Mouse (Mus musculus): ENCODE measurements around the gene Zfp689.
"Not testable (repeated sequence)": the region's sequence is repeated elsewhere in the genome, so short reads cannot be mapped to it uniquely, and the experiment has no call there.

Zfp689 gene

DNA sequence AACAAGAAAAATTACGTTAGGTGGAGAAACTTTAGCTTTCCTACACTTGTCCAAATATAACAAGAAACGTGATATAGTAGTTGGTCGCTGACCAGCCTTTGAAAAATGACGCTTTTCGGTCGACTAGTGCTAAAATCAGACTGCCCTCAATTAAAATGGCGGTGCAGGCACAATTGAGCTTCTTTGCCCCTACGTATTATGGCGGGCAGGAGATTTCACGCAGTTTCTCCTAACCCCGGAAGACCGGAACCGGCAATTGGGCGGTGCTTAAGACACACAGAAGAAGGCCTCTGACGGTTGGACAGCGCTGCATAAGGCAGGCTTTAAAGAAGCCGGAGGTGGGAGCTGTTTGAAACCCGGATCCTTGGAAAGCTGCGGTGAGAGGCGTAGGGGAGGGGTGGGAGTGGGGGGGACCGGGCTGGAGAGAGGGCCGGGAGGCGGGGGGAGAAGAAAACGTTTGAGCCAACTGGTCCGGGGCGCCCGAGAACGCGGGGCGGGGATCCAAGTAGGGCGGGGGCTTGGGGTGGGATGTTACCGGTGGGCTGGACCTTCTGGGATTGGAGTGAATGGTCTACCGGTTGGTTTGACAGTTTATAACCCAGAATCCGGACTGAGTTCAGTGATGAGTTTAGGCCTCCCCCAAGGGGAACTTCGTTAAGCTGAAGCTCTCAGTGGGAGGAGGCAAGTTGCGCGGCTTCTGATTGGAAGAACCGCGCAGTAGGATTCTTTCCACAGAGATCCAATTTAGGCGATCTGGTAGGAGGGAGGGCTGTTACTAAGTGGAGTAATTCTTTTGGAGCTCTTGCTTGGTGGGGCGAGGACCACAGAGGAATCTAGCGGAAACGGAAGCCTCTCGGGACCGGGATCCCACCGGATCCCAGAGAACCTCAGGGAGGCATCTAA is 22.0 kb upstream of the Zfp689 start:
- DNase-seq (ENCODE audit: low read depth in 1 of 2, low spot score in 2 of 2) = peak; percentile 77 to 83

DNA sequence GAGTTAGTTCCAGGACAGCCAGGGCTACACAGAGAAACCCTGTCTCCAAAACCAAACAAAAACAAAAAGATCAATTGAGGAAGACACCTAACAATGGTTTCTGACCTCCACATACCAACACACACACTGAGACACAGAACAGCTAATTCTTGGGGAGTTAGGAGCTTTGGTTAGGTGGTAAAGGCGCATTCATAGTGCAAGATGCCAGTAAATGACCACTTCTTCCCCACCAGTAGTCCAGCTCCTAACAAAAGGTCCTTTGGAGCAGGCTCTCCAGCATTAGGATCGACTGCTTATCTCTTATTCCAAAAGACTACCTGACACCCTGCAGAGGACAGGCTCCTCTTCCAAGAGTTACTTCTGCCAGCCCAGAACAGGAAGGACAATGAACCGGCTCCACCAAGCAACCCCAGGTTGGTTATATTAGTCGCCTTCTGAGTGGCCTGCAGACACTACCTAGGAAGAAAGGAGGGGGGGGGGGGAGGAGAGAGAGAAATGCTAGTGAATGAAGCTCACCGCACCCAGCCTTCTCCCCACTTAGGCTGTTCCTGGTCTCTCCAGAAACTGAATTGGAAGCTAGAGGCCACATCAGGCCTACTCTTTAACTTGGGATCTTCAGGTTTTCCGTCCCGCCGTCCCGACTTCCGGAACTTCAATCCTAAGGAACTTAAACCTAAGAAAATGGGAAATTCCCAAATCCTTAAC is 21.2 kb upstream of the Zfp689 start:
- no peak for DNase-seq (ENCODE audit: low read depth in 1 of 2, low spot score in 2 of 2)

DNA sequence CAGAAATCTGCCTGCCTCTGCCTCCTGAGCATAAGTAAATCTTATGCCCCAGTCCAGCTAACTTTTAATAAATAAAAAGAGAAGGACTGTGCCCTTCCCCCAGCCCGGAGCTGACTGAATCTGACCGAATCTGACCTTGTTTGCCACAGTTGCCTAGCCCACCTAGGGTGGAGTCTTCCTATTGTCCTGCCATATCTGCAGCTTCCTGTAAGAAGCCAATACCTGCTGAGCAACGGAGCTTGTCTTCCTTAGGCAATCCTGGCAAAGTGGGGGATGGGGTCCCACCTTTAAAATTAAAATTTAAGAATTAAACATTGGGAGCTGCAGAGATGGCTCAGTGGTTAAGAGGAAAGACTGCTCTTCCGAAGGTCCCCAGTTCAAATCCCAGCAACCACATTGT is 17.6 kb upstream of the Zfp689 start:
- DNase-seq (ENCODE audit: low read depth in 1 of 2, low spot score in 2 of 2) = no peak

DNA sequence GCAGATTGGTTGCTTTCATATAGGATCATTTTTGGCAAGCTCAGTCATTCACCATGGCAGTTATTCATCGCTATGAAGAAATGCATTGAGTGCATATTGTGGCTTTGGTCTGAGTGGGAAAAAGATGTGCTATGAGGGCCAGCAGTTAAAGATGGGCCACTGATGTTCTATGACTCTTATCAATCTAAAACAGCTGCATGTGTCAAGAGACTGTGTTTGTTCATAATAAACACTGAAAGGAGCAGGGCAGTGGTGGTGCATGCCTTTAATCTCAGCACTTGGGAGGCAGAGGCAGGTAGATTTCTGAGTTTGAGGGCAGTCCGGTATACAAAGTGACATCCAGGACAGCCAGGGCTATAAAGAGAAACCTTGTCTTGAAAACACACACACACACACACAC is 16.7 kb upstream of the Zfp689 start:
- not testable (repeated sequence) for DNase-seq (ENCODE audit: low read depth in 1 of 2, low spot score in 2 of 2)

DNA sequence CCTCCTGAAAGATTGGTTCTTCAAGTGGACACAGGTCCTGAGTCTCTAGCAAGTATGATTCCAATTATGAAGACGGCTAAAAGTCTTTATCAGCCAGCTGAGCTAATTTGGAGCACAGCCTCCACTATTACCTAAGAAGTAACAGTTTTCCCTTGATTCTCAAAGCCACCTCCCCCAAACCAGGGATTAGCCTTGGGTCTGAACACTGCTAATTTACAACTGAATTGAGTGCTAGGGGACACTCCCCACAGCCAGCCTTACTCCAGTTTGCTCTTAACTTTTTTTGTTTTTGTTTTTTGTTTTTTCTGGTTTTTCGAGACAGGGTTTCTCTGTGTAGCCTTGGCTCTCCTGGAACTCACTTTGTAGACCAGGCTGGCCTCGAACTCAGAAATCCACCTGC is 16.2 kb upstream of the Zfp689 start:
- DNase-seq (ENCODE audit: low read depth in 1 of 2, low spot score in 2 of 2) = no peak

DNA sequence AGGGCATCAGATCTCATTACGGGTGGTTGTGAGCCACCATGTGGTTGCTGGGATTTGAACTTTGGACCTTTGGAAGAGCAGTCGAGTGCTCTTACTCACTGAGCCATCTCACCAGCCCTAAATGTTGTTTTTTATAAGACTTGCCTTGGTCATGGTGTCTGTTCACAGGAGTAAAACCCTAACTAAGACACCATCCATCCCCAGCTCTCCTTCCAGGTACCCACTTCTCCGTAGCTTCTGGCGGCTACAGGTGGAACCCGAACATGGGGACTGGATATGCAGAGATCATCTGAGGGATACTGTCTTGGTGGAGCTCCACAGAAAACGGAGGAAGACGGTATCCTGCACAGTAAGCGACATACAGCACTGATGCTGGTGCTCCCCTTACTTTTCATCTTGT is 10.4 kb upstream of the Zfp689 start, which contains the start of gene Prr14:
Prr14 (plus strand) TSS at position 301 of the 400 bp plus-strand sequence.
- DNase-seq (ENCODE audit: low read depth in 1 of 2, low spot score in 2 of 2) = not testable (repeated sequence)

DNA sequence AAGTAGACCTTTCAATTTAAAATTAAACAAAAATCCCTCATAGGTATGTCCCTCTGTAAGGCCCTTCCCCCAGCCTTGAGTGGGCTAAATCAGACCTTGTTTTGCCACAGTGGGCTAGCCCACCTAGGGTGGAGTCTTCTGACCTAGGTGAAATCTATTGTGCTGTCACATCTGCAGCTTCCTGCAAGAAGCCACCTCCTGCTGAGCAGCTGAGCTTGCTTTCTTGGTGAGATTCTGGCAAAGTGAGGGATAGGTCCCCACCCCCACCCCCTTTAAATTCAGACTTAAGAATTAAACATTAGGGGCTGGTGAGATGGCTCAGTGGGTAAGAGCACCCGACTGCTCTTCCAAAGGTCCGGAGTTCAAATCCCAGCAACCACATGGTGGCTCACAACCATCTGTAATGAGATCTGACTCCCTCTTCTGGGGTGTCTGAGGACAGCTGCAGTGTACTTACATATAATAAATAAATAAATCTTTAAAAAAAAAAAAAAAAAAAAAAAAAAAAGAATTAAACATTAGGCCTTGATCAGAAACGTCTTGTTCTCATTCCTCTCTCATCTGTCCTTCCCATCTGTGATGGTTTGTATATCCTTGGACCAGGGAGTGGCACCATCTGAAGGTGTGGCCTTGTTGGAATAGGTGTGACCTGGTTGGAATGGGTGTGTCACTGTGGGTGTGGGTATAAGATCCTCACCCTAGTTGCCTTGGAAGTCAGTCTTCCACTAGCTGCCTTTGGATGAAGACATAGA is 9.6 kb upstream of the Zfp689 start:
- DNase-seq (ENCODE audit: low read depth in 1 of 2, low spot score in 2 of 2) = not testable (repeated sequence)

DNA sequence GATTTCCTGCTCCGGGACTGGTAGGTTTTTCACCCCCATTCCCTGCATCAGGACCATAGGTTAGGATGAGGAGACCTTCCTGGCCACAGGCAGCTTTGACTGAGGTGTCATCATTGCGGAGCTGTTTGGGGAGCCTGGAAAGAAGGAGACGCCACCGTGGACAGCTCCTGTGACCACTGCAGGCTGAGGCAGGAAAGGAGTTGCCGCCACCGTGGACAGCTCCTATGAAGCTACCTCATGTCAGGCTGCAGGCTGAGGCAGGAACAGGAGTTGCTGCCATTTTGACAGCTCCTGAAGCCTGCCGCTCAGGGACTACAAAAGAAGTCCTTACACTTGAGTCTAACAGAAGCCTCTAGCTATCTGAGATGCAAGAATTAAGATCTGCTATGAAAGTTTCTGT is 5.9 kb upstream of the Zfp689 start:
- DNase-seq (ENCODE audit: low read depth in 1 of 2, low spot score in 2 of 2) = no peak

DNA sequence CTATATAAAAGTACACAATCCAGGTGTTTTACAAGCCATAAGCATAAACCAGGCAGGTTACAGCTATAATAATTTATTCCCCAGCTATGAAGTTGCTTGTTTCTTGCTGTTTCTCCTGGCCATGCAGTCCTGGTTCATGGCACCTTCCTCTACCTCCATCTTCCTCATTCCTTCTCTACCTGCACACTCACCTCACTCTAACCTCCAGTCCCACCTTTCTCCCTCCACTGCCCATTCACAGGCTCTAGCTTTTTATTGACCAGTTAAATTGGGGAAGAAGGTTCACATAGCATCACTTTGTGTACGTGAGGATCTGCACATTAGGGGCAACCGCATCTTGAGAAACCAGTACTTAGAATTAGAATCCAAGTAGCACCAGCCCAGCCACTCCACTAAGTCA is 4.1 kb upstream of the Zfp689 start:
- no peak for DNase-seq (ENCODE audit: low read depth in 1 of 2, low spot score in 2 of 2)

DNA sequence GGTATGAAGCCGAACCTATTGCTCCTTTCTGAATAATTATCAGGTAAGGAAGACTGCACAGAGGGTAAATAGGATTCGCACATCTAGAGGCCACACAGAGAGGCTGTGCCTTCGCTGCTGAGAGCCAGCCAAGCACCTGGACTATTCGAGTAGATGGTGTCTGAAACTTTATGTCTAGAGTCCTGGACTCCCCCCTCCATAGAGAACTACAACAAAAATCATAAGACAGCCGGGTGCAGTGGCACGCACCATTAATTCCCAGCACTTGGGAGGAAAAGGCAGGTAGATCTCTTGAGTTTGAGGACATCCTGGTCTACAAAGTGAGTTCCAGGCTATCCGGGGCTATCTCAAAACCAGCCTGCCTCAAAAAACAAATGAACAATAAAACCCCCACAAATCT is 1.0 kb upstream of the Zfp689 start:
- no peak for DNase-seq (ENCODE audit: low read depth in 1 of 2, low spot score in 2 of 2)

DNA sequence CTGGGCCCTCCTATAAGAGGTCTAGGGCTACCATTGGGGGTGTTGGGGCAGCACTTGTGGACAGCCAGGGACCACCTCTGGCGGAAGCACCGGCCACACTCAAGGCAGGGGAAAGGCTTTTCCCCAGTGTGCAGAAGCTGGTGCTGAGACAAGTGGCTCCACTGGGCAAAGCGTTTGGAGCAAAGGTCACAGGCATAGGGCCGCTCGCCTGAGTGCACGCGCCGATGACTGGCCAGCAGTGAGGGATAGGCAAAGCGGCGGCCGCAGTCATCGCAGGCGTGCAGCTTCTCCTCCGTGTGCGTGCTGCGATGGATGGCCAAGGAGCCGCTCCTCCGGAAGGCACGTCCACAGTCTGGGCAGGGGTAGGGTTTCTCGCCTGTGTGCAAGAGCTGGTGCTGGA is 5.0 kb downstream of the Zfp689 start:
- DNase-seq (ENCODE audit: low read depth in 1 of 2, low spot score in 2 of 2) = no peak

DNA sequence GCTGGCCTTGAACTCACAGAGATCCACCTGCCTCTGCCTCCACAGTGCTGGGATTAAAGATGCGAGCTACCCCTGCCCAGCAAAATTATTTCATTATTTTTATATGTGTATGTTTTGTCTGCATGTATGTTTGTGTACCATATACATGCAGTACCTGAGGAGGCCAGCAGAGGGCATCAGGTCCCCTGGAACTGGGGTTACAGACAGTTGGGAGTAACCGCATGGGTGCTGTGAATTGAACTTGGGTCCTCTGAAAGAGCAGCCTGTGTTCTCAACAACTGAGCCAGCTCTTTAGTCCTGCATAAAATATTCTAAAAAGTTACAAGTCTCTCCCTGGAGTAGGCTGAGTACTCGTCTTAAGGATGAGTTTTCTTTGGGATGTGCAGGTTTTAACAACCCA is 11.2 kb downstream of the Zfp689 start:
- no peak for DNase-seq (ENCODE audit: low read depth in 1 of 2, low spot score in 2 of 2)

DNA sequence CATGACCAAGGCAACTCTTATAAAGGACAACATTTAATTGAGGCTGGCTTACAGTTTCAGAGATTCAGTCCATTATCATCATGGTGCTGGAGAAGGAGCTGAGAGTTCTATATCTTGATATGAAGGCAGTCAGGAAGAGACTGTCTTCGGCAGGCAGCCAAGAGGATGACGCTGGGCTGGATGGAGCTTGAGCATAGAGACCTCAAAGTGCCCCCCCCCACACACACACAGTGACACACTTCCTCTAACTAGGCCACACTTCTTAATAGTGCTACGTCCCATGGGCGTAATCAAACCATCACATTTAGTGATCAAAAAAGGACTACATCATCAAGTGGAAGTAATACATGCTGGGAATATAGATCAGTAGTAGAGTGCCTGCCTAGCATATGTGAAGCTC is 13.8 kb downstream of the Zfp689 start:
- no peak for DNase-seq (ENCODE audit: low read depth in 1 of 2, low spot score in 2 of 2)

DNA sequence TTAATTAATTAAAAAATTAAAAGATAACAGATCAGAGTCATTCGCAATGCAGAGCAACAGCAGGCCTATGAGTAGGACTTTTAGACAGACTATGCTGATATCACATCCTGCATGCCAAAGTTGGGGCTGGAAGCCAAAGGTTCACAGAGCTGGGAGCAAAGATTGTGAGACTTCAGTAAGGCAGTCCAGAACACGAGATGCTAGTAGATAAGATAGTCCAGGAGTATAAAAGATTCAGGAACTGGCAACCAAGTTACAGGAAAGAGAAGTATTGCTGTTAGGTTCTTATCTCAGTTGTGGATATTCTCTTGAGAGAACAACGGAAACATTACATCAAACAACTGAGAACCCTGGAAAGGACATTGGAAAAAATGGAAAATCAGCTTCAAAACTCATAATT is 22.6 kb downstream of the Zfp689 start:
- DNase-seq (ENCODE audit: low read depth in 1 of 2, low spot score in 2 of 2) = no peak

DNA sequence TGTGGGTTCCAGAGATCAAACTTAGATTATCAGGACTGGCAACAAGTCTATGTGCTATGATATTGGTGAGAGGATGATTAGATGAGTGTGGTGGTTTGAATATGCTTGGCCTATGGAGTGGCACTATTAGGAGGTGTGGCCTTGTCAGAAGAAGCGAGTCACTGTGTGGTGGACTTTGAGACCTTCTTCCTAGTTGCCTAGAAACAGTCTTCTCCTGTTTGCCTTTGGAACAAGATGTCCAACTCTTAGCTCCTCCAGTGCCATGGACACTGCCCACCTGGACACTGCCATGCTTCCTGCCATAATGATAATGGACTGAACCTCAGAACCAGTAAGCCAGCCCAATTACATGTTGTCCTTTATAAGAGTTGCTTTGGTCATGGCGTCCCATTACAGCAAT is 23.0 kb downstream of the Zfp689 start:
- no peak for DNase-seq (ENCODE audit: low read depth in 1 of 2, low spot score in 2 of 2)

DNA sequence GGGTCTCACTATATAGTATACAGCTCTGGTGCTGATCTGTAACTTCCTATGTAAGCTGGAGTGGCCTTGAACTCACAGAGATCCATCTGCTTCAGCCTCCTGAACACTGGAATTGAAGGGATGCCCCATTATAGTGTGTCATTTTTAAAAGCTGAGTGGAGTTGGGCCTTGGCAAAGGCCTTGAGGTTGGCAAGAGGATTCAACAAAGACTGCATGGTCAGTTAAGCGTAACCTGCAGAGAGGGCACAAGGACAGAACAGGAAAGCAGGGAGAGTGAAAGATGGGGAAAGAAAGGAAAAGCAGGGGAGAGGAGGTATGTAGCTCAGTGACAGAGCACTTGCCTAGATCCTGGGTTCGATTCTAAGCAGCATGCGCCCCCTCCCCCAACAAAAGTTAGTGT is 23.7 kb downstream of the Zfp689 start:
- no peak for DNase-seq (ENCODE audit: low read depth in 1 of 2, low spot score in 2 of 2)

DNA sequence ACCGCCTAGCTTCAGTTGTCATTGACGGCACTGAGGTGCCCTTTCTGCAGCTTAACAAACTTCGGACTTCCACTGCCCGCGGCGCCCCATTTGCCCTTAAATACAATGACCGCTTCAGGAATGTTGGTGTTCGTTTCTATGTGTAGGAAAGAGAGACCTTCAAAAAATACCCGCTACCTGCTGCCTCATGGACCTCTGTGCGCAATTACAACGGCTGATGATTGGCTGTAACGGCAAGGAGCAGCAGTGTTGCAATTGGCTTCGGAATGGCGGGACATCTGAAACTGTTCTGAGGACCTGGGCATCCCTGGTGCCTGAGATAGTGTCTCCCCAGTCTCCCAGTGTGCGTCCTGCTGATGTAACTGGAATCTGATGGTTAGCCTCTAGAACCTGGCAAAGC is 26.7 kb downstream of the Zfp689 start:
- DNase-seq (ENCODE audit: low read depth in 1 of 2, low spot score in 2 of 2) = no peak

DNA sequence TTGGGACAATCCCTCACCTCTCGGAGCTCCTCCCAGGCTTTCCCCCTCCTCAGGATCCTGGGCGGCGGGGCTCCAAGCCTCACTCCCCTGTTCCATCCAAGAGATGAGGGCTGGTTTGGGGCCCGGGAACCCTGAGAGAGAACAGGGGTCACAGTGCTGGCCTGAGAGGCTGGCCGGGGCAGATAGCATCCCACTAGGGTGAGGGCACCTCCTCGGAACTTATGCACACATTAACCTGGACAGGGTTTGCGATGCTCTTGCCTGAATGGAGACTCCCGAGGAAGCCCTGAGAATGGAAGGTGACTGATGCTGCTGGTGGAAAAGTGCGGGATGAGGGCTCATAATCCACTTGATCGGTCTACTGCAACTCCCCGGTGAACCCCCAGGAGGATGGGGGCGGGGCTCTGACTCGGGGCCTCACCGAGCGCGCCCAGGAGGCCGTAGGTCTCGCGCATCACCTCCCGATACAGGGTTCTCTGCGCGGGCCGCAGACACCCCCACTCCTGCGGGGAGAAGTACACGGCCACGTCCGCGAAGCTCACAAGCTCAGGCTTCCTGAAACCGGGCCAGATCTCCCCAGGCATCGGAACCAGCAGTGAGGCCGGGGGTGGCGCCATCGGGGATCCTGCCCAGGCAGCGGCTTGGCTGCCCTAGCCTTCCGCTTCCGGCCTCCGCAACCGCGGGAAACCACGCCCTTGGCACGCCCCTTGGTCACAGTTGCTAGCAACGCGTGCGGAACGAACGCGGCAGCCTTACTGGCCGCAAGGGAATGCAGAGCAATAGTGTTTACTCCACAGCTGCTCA is 27.4 kb downstream of the Zfp689 start, which contains the start of gene Zfp688:
Zfp688 (minus strand) TSS at position 681 of the 804 bp plus-strand sequence.
- peak; percentile 90 to 95 for DNase-seq (ENCODE audit: low read depth in 1 of 2, low spot score in 2 of 2)

DNA sequence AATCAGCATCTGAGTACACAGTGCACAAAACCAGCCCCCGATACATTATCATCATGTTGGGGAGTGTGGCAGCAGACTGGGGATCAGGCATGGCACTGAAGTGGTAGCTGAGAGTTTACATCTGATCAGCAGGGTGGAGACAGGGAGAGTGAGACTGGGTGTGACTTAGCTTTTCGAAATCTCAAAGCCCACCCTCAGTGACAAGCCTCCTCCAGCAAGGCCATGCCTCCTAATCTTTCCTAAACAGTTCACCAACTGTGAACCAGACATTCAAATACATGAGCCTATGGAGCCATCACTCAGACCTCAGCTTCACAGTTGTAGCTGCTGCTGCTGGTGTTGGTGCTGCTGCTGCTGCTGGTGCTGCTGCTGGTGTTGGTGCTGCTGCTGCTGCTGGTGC is 37.5 kb downstream of the Zfp689 start:
- no peak for DNase-seq (ENCODE audit: low read depth in 1 of 2, low spot score in 2 of 2)

DNA sequence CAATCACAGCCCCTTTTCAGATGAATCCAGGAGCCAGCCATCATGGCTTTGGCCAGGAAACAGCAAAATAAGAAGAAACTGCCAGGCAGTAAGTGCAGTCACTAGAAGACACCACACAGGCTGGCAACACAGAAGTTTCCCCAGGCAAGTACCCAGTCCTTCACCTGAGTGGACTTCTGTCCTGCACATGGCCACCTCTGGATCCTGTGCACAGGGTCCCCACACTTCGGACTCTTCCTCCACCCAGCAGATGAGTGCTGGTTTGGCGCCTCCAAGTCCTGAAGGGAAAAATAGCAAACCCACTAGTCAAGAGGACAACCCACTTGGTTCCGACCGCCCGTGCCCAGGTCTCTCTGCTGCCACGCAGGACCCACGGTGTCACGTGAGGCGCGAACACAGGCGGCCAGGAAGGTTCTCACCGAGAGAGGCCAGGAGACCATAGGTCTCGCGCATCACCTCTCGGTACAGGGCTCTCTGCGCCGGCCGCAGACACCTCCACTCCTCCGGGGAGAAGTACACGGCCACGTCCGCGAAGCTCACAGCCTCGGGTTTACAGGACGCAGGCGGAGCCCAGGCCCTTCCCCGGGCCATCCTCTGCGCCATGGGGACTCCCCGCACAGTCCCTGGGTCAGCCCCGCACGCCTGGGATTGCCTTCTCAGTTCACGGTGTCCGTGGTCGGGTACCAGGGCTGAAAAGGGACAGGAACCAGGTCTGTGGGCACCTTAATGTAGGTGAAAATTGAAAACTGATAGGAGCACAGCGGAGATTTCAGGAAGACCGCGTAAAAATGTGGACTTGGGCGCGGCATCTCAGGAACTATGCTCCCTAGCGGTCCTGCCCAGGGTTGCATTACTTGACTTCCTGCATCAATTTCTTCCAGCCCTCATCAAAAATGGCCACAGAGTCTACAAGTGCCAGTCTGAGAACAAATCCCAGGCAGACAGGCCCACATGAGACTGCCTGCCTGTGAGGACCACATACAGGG is 42.7 kb downstream of the Zfp689 start, which contains the start of gene Zfp764:
Zfp764 (minus strand) TSS at position 821 of the 986 bp plus-strand sequence.
- DNase-seq (ENCODE audit: low read depth in 1 of 2, low spot score in 2 of 2) = peak; percentile 60 to 76

Data from monocyte, adult 2 months (primary cell).